In genomic region chr6:83442639-83443038, GRCm38 (mm10) we compare ENCODE assay signal across 8 mouse cellular contexts. TPM values are rescaled to one million over a fixed set of nuclear protein-coding genes. Genes with fewer than 3 reads are reported as not detected.
DNase-seq lines count a peak whose midpoint lies in the region; ATAC-seq and TF ChIP-seq lines count a peak whose summit lies in the region.

No protein-coding gene starts in this region.

- H3K27ac ChIP-seq in hindbrain, postnatal 0 days = peak overlapping the region; percentile 97
- no peak overlapping the region for H3K27ac ChIP-seq in neural tube, embryonic 12.5 days

- H3K36me3 ChIP-seq in erythroblast, embryonic 14.5 days (ENCODE audit: control insufficient read depth) = peaks cover 53% of the 10 kb centered on the region
- H3K36me3 ChIP-seq in hindbrain, postnatal 0 days (ENCODE audit: insufficient read depth, low read length) = no peaks in the 10 kb centered on the region
- H3K36me3 ChIP-seq in neural tube, embryonic 12.5 days = peaks cover 19% of the 10 kb centered on the region

- no peak for TF ChIP-seq CTCF in hindbrain, postnatal 0 days (IDR thresholded peaks at IDR 0.05; ENCODE audit: low read depth)

- no peaks in the 10 kb centered on the region for H3K27me3 ChIP-seq in erythroblast, embryonic 14.5 days (ENCODE audit: control insufficient read depth)
- no peaks in the 10 kb centered on the region for H3K27me3 ChIP-seq in hindbrain, postnatal 0 days (ENCODE audit: insufficient read depth, low read length)
- H3K27me3 ChIP-seq in neural tube, embryonic 12.5 days (replicated peaks) = no peaks in the 10 kb centered on the region

- no peak for ATAC-seq in erythroblast, adult 5-6 weeks (replicated peaks; ENCODE audit: low FRiP score, poor library complexity, severe bottlenecking)
- ATAC-seq in hindbrain, postnatal 0 days = no peak
- no peak for ATAC-seq in neural tube, embryonic 12.5 days (ENCODE audit: low FRiP score, low read depth)

- WGBS in hindbrain, postnatal 0 days = 23% methylated on average over 3 of the region's 3 CpGs
- 40% methylated on average over 3 of the region's 3 CpGs for WGBS in neural tube, embryonic 12.5 days

- H3K4me1 ChIP-seq in erythroblast, embryonic 14.5 days (ENCODE audit: control insufficient read depth) = peaks cover 73% of the 10 kb centered on the region
- H3K4me1 ChIP-seq in hindbrain, postnatal 0 days (ENCODE audit: insufficient read depth, low read length) = peaks cover 55% of the 10 kb centered on the region
- H3K4me1 ChIP-seq in neural tube, embryonic 12.5 days = peaks cover 80% of the 10 kb centered on the region

- H3K4me3 ChIP-seq in erythroblast, embryonic 14.5 days (replicated peaks) = peak overlapping the region; percentile 89
- H3K4me3 ChIP-seq in hindbrain, postnatal 0 days (ENCODE audit: low read length) = peak overlapping the region; percentile 68
- no peak overlapping the region for H3K4me3 ChIP-seq in neural tube, embryonic 12.5 days

- H3K4me2 ChIP-seq in hindbrain, postnatal 0 days (ENCODE audit: low read depth, low read length) = peak overlapping the region; percentile 79
- peak overlapping the region; percentile 74 for H3K4me2 ChIP-seq in neural tube, embryonic 12.5 days (replicated peaks)

- peak; percentile 49 to 58 for DNase-seq in right cerebral cortex, adult 2 months (ENCODE audit: low spot score in 2 of 2)
- no peak for DNase-seq in right cerebral cortex, postnatal 25 days
- no peak for DNase-seq in hindbrain, postnatal 0 days (ENCODE audit: low spot score)
- DNase-seq in layer of hippocampus, postnatal 25 days (ENCODE audit: extremely low spot score in 1 of 2, low spot score in 1 of 2) = no peak
- no peak for DNase-seq in ovary, postnatal 10 days (ENCODE audit: low spot score)

- peak overlapping the region; percentile 89; the same call in 1 of the 2 replicates for H3K9ac ChIP-seq in hindbrain, postnatal 0 days (replicated peaks; ENCODE audit: low read length)
- H3K9ac ChIP-seq in neural tube, embryonic 12.5 days = peak overlapping the region; percentile 33; the same call in 1 of the 2 replicates

- no peaks in the 10 kb centered on the region for H3K9me3 ChIP-seq in erythroblast, embryonic 14.5 days (ENCODE audit: control insufficient read depth, low read length)
- H3K9me3 ChIP-seq in hindbrain, postnatal 0 days (ENCODE audit: low read length) = no peaks in the 10 kb centered on the region
- no peaks in the 10 kb centered on the region for H3K9me3 ChIP-seq in neural tube, embryonic 12.5 days

RNA-seq across cellular contexts. Expression of gene Tet3, which starts 16.2 kb away (rescaled TPM):
- 0.73 and 0.77 TPM in 2 replicates for polyA plus RNA-seq in erythroblast, embryonic 14.5 days (2012)
- 29.6 and 35.1 TPM in 2 replicates for total RNA-seq in erythroblast, adult 5-6 weeks (2015; ENCODE audit: low replicate concordance)
- 24.9 and 25.5 TPM in 2 replicates for total RNA-seq in erythroblast, adult 5-6 weeks (2017; ENCODE audit: low replicate concordance)
- total RNA-seq in hindbrain, postnatal 0 days (2014; rRNA removed) = 30.8 and 34.8 TPM in 2 replicates
- 38.0 and 41.9 TPM in 2 replicates for polyA plus RNA-seq in hindbrain, postnatal 0 days (2015; fragmentation: Nextera tagmentation; extraction: Ambion mirVana)
- 59.8 and 64.5 TPM in 2 replicates for polyA plus RNA-seq in neural tube, embryonic 12.5 days (2016; fragmentation: Nextera tagmentation; extraction: Ambion mirVana)
- 10 to 100 TPM; 69.2 to 83.9 TPM for total RNA-seq in layer of hippocampus, postnatal 25 days (2021)

Comparison
In these comparisons a context has a peak if more than half of its experiments do, and no peak if none do; other contexts are left out.
1. DNase-seq: peak in right cerebral cortex, adult 2 months (2 of 2); none in right cerebral cortex, postnatal 25 days (single experiment), hindbrain, postnatal 0 days (single experiment), layer of hippocampus, postnatal 25 days (0 of 2) and ovary, postnatal 10 days (single experiment).